Mouse (Mus musculus): ENCODE data around the gene Por.

DNA sequence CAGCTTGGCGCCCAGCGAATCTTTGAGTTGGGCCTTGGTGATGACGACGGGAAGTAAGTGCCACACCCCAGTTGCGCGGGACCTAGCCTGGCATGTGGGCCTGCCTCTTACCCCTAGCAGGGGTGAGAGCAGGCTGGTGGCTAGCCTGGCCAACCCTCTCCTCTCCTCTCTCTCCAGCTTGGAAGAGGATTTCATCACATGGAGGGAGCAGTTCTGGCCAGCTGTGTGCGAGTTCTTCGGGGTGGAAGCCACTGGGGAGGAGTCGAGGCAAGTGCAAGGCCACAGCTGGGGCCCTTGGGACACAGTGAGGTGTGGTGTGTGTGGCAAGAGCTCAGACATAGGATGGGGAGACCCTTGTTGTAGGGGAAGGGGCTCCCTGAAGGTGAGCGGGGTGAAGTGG lies 61.1 kb downstream of the Por start:
- no peak for TF ChIP-seq CTCF (IDR thresholded peaks at IDR 0.05; ENCODE audit: low read depth, low read length)
- no peak for TF ChIP-seq POLR2A (IDR thresholded peaks at IDR 0.05; ENCODE audit: extremely low read depth, insufficient read depth, low read length)

Data from liver, adult 2 months (tissue).